Mouse (Mus musculus): ENCODE data around the gene Timm13.

- TF ChIP-seq POLR2A (IDR thresholded peaks at IDR 0.05; ENCODE audit: borderline replicate concordance, extremely low read depth, insufficient read depth, insufficient read length, poor library complexity, severe bottlenecking) (no peak), CTCF (IDR thresholded peaks at IDR 0.05; ENCODE audit: borderline replicate concordance, extremely low read depth, insufficient read depth, insufficient read length) (no peak)
These were observed 26.7 kb downstream of the Timm13 start for GRCm38 (mm10) chr10:80874035-80874434.
